Mouse (Mus musculus): ENCODE data around the gene Slc22a20. TPM values are rescaled to one million over a fixed set of nuclear protein-coding genes. Genes with fewer than 3 reads are reported as not detected.
A peak's percentile ranks its signal among the peaks of the same experiment; 100 is the strongest.

The Slc22a20 gene
- polyA plus RNA-seq, 1 experiment from 2014 or later, result not detected

DNA sequence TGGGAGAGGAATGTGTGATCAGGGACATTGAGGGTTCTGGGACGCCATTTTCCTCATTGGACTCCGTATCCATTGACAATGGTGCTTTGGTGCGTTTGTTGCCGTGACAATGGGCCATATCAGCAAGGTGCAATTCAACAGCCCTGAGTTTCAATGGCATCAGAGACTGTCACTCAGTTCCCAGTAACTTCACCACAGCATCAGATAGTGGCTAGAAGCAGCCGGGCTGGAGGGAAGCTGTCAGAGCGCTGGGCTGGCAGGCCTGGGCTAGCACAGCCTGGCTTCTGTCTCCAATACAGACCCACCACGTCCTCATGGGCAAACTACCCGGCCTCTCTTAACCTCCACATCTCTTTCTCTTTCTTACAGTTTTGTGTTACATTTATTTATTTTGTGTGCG lies 5.5 kb downstream of the Slc22a20 start:
- Histone ChIP-seq H3K36me3 (no peaks in the 10 kb centered on the region), H3K27ac (no peak overlapping the region), H3K4me3 (no peak overlapping the region), H3K4me1 (no peaks in the 10 kb centered on the region), H3K27me3 (ENCODE audit: insufficient read depth, poor library complexity, severe bottlenecking) (no peaks in the 10 kb centered on the region), H3K9me3 (no peaks in the 10 kb centered on the region)
- no peak for DNase-seq (ENCODE audit: low spot score)
- 76% methylated on average over 9 of the region's 9 CpGs for WGBS

DNA sequence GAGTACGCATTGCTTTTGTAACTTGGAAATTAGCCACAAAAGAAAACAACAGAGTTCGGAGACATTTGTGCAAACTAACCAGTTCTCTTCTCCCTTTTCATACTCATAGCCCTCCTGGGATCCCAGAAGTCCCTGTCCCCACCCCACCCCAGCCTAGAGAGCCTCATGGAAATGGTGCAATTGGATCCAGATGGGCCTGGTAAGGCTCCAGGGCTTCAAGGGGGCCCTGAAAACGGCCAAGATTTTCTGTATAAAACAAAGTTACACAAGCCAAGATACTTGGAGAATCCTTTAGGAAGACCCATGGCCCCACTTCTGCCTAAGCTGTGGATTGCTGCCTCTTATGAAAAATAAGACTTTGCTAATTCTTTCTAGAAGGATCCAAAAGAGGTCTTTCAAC lies 8.2 kb downstream of the Slc22a20 start:
- Histone ChIP-seq H3K9me3 (no peaks in the 10 kb centered on the region), H3K4me1 (no peaks in the 10 kb centered on the region), H3K27me3 (ENCODE audit: insufficient read depth, poor library complexity, severe bottlenecking) (no peaks in the 10 kb centered on the region), H3K4me3 (no peak overlapping the region), H3K27ac (no peak overlapping the region), H3K36me3 (no peaks in the 10 kb centered on the region)
- 79% methylated on average over 3 of the region's 3 CpGs for WGBS
- no peak for DNase-seq (ENCODE audit: low spot score)

DNA sequence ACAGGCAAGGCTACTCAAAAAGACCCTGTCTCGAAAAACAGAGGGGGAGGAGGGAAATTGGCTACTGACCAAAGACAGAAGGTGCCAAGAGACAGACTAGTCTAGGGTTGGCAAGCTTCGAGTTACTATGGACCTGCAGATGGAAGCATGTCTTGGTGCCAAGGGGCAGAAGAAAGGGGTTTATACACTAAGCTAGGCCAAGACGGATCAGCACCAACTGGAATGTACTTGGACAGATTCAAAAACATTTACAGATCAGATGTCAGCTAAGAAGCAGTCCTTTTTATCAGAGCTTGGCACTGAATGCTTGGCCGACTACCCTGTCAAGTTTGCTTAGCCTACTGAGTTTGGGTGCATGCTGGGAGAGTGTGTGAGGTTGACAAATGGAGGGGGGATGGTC lies 10.3 kb downstream of the Slc22a20 start:
- Histone ChIP-seq H3K27me3 (ENCODE audit: insufficient read depth, poor library complexity, severe bottlenecking) (0 out of 2 replicates have a peak, but pooled peaks cover 8% of the 10 kb centered on the region), H3K9me3 (no peaks in the 10 kb centered on the region), H3K4me1 (no peaks in the 10 kb centered on the region), H3K36me3 (no peaks in the 10 kb centered on the region), H3K4me3 (no peak overlapping the region), H3K27ac (no peak overlapping the region)
- WGBS, result 86% methylated on average over 4 of the region's 4 CpGs
- DNase-seq (ENCODE audit: low spot score), result no peak

DNA sequence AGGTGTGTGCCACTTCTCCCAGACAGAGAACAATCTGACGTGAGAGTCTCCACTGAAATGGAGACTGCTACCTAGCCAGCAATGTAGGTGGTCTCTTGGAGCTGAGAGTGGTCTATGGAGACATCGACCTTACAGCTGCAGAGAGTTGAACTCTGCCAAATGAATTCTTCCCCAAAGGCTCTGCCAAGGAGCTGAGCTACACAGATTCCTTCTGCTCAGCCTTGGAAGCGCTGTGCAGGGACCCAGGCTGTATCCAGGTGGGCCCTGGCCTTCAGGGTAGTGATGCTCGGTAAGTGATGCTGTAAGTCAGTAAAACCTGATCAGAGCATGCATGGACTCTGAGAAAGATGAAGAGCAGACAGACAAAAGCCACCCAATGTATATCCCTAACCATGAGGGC lies 10.8 kb downstream of the Slc22a20 start:
- Histone ChIP-seq H3K27ac (no peak overlapping the region), H3K4me1 (no peaks in the 10 kb centered on the region), H3K27me3 (ENCODE audit: insufficient read depth, poor library complexity, severe bottlenecking) (0 out of 2 replicates have a peak, but pooled peaks cover 8% of the 10 kb centered on the region), H3K4me3 (no peak overlapping the region), H3K9me3 (no peaks in the 10 kb centered on the region), H3K36me3 (no peaks in the 10 kb centered on the region)
- DNase-seq (ENCODE audit: low spot score), result no peak
- 69% methylated on average over 4 of the region's 4 CpGs for WGBS

DNA sequence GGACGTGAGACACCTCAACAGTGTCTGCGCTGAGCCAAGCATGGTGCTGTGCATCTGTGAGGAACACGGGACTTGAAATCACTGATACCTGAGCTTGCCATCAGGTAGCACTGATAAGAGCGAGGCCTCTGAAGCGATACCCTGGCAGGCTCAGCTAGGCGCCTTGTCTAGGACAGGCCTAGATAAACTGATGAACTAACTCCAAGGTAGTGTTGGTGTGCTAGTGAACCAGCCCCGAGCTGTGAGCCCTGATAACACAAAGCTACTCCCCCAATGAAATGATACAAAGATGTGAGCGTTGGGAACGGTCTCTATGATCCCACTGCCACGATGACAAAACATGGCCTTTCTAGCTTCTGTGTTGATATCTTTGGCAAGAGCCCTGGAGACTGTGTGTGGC lies 18.3 kb downstream of the Slc22a20 start:
- H3K27ac ChIP-seq, result no peak overlapping the region

DNA sequence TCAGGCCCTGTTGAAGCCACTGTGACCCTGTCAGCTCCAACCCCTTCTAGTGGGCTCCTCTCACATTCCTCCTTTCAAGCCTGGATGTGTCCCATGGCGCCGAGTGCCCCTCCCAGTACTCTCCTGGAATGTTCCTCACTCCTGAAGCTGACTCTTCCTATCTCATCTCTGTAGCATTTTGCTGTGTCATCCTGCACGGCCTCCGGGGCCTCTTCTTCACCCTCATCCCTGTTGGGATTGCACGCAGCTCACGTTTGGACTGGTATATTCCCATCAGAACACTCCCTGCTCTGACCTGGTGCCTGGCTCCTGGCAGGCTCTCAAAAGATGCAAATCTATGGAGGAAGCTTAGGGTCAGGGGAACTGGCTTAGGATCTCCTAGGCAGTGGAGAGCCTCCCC lies 19.2 kb downstream of the Slc22a20 start:
- Histone ChIP-seq H3K27me3 (ENCODE audit: insufficient read depth, poor library complexity, severe bottlenecking) (0 out of 2 replicates have a peak, but pooled peaks cover 2% of the 10 kb centered on the region), H3K27ac (peak overlapping the region; percentile 30; the same call in 1 of the 2 replicates), H3K4me1 (peaks cover 28% of the 10 kb centered on the region), H3K36me3 (peaks cover under 1% of the 10 kb centered on the region; the same call in 1 of the 2 replicates), H3K9me3 (no peaks in the 10 kb centered on the region), H3K4me3 (no peak overlapping the region)
- DNase-seq (ENCODE audit: low spot score), result no peak
- 37% methylated on average over 6 of the region's 6 CpGs for WGBS

More for the DNA sequence above, 18.3 kb downstream of the Slc22a20 start:
- no peak for DNase-seq (ENCODE audit: low spot score)
- WGBS, result 73% methylated on average over 10 of the region's 10 CpGs
- Histone ChIP-seq H3K36me3 (no peaks in the 10 kb centered on the region), H3K4me3 (no peak overlapping the region), H3K9me3 (no peaks in the 10 kb centered on the region), H3K4me1 (peaks cover 24% of the 10 kb centered on the region), H3K27me3 (ENCODE audit: insufficient read depth, poor library complexity, severe bottlenecking) (0 out of 2 replicates have a peak, but pooled peaks cover 8% of the 10 kb centered on the region)

DNA sequence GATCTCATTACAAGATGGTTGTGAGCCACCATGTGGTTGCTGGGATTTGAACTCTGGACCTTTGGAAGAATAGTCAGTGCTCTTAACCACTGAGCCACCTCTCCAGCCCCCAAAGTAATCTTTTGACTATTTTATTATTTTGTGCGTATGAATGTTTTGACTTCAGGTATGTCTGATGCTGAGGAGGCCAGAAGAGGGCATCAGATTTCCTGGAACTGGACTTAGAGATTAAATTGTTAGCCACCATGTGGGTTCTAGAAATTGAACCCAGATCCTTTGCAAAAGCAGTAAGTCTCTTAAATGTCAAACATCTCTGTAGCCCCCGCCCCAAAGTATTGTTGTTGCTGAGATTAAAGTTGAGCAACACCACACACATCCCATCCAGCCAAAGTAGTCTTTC lies 20.0 kb downstream of the Slc22a20 start:
- Histone ChIP-seq H3K27me3 (ENCODE audit: insufficient read depth, poor library complexity, severe bottlenecking) (no peaks in the 10 kb centered on the region), H3K36me3 (peaks cover 9% of the 10 kb centered on the region), H3K9me3 (no peaks in the 10 kb centered on the region), H3K4me1 (peaks cover 37% of the 10 kb centered on the region), H3K4me3 (no peak overlapping the region), H3K27ac (no peak overlapping the region)
- DNase-seq (ENCODE audit: low spot score), result no peak
- WGBS, result 96% methylated on average over 2 of the region's 2 CpGs

DNA sequence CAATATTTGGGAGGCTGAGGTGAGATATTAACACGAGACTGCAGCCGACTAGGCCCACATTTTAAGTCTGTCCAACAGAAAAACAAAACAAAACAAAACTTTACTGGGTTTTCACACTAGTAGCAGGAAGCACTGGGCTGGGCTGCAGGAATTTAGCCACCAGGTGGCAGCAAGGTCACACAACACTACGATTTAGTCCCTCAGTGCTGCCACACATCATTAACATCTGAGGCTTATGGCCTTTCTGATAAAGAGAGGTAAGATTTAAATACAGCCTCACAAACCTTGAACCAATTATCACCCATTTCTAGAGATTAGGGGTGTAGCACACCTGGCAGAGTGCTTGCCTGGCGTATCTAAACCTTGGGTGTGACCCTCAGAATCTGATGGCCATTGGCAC lies 20.7 kb downstream of the Slc22a20 start:
- Histone ChIP-seq H3K4me3 (no peak overlapping the region), H3K9me3 (no peaks in the 10 kb centered on the region), H3K36me3 (peaks cover 15% of the 10 kb centered on the region), H3K4me1 (peaks cover 38% of the 10 kb centered on the region), H3K27me3 (ENCODE audit: insufficient read depth, poor library complexity, severe bottlenecking) (no peaks in the 10 kb centered on the region), H3K27ac (peak overlapping the region; percentile 86; the same call in 1 of the 2 replicates)
- DNase-seq (ENCODE audit: low spot score), result no peak
- 5% methylated on average over 4 of the region's 4 CpGs for WGBS

DNA sequence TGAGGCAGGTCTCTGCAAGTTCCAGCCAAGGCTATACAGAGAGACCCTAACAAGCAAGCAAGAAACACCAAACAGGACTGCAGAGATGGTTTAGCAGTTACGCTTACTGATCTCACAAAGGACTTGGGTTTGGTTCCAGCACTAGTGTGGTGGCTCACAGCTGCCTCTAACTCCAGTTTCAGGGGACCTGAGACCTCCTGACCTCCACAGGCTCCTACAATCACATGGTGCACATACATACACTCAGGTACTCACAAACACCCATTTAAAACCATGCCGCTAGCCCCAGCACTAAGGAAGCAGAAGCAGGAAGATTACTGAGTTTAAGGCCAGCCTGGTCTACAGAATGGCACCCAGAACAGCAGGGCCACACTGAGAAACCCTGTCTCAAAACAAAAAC lies 21.1 kb downstream of the Slc22a20 start:
- H3K27ac ChIP-seq, result peak overlapping the region; percentile 86; the same call in 1 of the 2 replicates
- no peak for DNase-seq (ENCODE audit: low spot score)
- no peaks in the 10 kb centered on the region for H3K27me3 ChIP-seq (ENCODE audit: insufficient read depth, poor library complexity, severe bottlenecking)
- H3K4me1 ChIP-seq, result peaks cover 38% of the 10 kb centered on the region
- no peaks in the 10 kb centered on the region for H3K9me3 ChIP-seq
- peaks cover 17% of the 10 kb centered on the region for H3K36me3 ChIP-seq
- WGBS, result 87% methylated on average over 2 of the region's 2 CpGs
- H3K4me3 ChIP-seq, result peak overlapping the region; percentile 79

DNA sequence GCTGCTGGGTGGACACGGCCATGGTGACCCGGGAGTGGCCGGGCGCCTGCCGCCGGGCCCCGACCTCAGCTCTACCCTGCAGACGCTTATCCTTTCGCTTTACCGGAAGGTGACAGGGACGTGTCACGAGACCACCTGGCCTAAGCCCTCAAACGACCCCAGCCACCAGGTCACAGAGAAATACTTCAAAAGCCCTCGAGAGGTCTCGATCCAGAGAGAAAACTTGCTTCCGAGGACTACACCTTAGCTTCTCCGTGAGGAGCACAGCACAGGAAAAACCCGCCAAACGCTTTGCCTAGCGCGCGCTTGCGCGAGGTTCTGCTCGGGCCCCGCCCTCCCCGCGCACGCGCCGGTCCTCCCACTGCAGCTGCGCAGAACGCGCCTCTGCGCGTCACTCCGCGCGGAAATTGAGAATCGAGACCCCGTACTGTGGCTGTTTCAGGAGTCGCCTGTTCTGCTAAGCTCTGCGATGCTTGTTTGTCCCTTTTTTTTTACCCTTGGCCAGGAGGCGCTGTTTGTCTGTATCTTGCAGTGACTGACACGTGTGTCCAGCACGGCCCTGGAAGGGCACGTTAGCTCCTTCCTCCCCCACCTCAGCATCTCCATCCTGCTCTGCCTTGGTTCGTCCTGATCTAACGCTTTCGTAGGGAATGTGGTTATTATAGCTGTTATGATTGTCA lies 21.9 kb downstream of the Slc22a20 start, which contains the start of gene Pola2:
Gene Pola2 (minus strand): TSS at position 320 of the 680 bp plus-strand sequence.
- no peaks in the 10 kb centered on the region for H3K27me3 ChIP-seq (ENCODE audit: insufficient read depth, poor library complexity, severe bottlenecking)
- H3K4me1 ChIP-seq, result peaks cover 38% of the 10 kb centered on the region
- H3K4me3 ChIP-seq, result peak within 1 kb of the TSS; percentile 79
- DNase-seq (ENCODE audit: low spot score), result peak; percentile 93
- H3K36me3 ChIP-seq, result peaks cover 25% of the 10 kb centered on the region
- no peaks in the 10 kb centered on the region for H3K9me3 ChIP-seq
- H3K27ac ChIP-seq, result peak within 1 kb of the TSS; percentile 86
- under 1% methylated on average over 50 of the region's 50 CpGs for WGBS

DNA sequence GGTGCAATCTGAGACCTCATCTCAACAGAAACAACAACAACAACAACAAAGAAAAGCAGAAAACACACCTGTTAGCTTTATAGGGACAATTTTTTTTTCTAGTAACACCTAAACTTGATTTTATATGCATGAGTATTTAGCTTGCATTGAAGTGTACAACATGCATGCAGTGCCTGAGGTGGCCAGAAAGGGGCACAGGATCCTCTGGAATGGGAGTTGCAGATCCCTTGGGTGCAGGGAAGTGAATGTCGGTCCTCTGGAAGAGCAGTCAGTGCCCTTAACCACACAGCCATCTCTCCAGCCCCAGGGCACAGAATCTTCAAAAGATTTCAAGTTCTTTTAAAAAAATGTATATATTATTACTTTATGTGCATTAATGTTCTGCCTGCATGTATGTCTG lies 23.3 kb downstream of the Slc22a20 start:
- Histone ChIP-seq H3K4me3 (peak overlapping the region; percentile 79), H3K27me3 (ENCODE audit: insufficient read depth, poor library complexity, severe bottlenecking) (no peaks in the 10 kb centered on the region), H3K4me1 (peaks cover 38% of the 10 kb centered on the region), H3K27ac (no peak overlapping the region), H3K9me3 (no peaks in the 10 kb centered on the region), H3K36me3 (peaks cover 38% of the 10 kb centered on the region)
- no peak for DNase-seq (ENCODE audit: low spot score)
- WGBS, result 34% methylated on average over 1 of the region's 1 CpGs

DNA sequence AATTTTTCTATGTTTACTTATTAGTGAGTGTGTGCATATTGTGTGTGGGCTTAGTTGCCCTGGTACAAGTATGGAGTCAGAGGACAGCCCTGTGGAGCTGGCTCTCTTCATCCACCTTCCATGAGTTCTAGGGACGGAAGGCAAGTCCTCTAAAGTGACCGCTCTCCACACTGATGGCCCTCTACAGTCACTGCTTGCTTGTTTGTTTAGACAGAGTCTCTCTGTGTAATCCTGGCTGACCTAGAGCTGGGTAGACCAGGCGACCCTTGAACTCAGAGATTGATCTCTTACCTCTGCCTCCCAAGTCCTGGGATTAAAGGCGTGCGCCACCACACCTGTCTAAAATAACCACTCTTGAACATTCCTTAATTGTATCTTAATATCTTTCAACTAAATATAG lies 28.6 kb downstream of the Slc22a20 start:
- Histone ChIP-seq H3K4me3 (no peak overlapping the region), H3K9me3 (no peaks in the 10 kb centered on the region), H3K27me3 (ENCODE audit: insufficient read depth, poor library complexity, severe bottlenecking) (no peaks in the 10 kb centered on the region), H3K36me3 (peaks cover 72% of the 10 kb centered on the region), H3K27ac (no peak overlapping the region), H3K4me1 (peaks cover 48% of the 10 kb centered on the region)
- WGBS, result 87% methylated on average over 5 of the region's 5 CpGs
- DNase-seq (ENCODE audit: low spot score), result no peak

DNA sequence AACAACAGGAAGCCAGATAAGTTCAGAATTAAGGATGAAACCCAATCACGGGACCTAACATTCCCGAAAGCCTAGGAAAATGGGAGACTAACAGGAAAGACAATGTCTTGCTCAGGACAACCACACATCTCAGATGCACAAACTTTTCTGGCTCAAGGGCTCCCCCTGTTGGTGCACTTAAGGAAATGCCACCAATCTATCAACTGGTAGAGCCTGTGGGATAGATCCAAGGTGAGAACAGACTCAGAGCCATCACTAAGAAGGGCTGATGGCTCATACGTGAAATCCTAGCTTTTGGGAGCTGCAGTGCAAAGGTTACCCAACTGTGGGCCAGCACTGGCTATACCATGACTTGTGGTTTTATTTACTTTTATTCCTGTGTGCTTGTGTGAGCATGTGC lies 29.3 kb downstream of the Slc22a20 start:
- Histone ChIP-seq H3K36me3 (peaks cover 75% of the 10 kb centered on the region), H3K4me3 (no peak overlapping the region), H3K27ac (no peak overlapping the region), H3K9me3 (no peaks in the 10 kb centered on the region), H3K27me3 (ENCODE audit: insufficient read depth, poor library complexity, severe bottlenecking) (no peaks in the 10 kb centered on the region), H3K4me1 (peaks cover 52% of the 10 kb centered on the region)
- DNase-seq (ENCODE audit: low spot score), result peak; percentile 91
- WGBS, result 23% methylated on average over 3 of the region's 3 CpGs

Measured in heart, embryonic 10.5 days (tissue).